Mouse (Mus musculus) small intestine, adult 2 months (tissue): ENCODE results near the gene Kcne3. TPM values are rescaled to one million over a fixed set of nuclear protein-coding genes. Genes with fewer than 3 reads are reported as not detected.

Source experiments
- H3K27ac ChIP-seq: fragments of 200-500 bp; 2 replicates; pipeline ENCODE4 v1.5.1; 2012; ENCODE audit warnings: low read depth, low read length, control low read depth, inconsistent platforms; ENCODE audit not compliant: insufficient read depth
- H3K27me3 ChIP-seq: fragments of 200-500 bp; 2 replicates; pipeline ENCODE4 v1.6.1; 2012; ENCODE audit warnings: mild to moderate bottlenecking, moderate library complexity, low read length, inconsistent platforms; ENCODE audit not compliant: control insufficient read depth, insufficient read depth
- H3K36me3 ChIP-seq: fragments of 200-500 bp; 2 replicates; pipeline ENCODE4 v1.6.1; 2012; ENCODE audit warnings: mild to moderate bottlenecking, low read length, control low read depth, inconsistent platforms; ENCODE audit not compliant: control insufficient read depth, insufficient read depth
- H3K4me1 ChIP-seq: fragments of 200-500 bp; 2 replicates; pipeline ENCODE4 v1.6.1; 2012; ENCODE audit warnings: low read length, inconsistent platforms, mixed read lengths; ENCODE audit not compliant: control insufficient read depth, insufficient read depth, insufficient read length
- H3K4me3 ChIP-seq: fragments of 200-500 bp; 2 replicates; pipeline ENCODE4 v1.5.1; 2012; ENCODE audit warnings: low read depth, mild to moderate bottlenecking, control low read depth, inconsistent platforms, low read length, moderate library complexity
- CTCF ChIP-seq: fragments of 200-500 bp; IDR thresholded peaks from 2 replicates; pipeline ENCODE4 v1.5.1; 2012; ENCODE audit warnings: low read depth, mild to moderate bottlenecking, control low read depth, inconsistent platforms, low read length, moderate library complexity, mixed read lengths; ENCODE audit not compliant: insufficient replicate concordance, insufficient read length; ENCODE audit errors: extremely low read depth
- POLR2A ChIP-seq: fragments of 200-500 bp; IDR thresholded peaks from 2 replicates; pipeline ENCODE4 v1.6.1; 2012; ENCODE audit warnings: low read depth, mild to moderate bottlenecking, control low read depth, inconsistent platforms, low read length, moderate library complexity
- WGBS: fragments of 180-500 bp; shearing (Covaris S2); methylation state at CpG from one replicate; pipeline ENCODE4 v1.1.7; 2018; 5-methylcytosine and 5-hydroxymethylcytosine counted together
- polyA plus RNA-seq: library from polyadenylated mRNA; depleted of rRNA; stranded (reverse); fragments of >200 nt; gene quantifications from 2 replicates; pipeline ENCODE4 v1.2.3, GENCODE M21; 2012

Kcne3 gene
- polyA plus RNA-seq, 1 experiment, result 94.9 TPM

DNA sequence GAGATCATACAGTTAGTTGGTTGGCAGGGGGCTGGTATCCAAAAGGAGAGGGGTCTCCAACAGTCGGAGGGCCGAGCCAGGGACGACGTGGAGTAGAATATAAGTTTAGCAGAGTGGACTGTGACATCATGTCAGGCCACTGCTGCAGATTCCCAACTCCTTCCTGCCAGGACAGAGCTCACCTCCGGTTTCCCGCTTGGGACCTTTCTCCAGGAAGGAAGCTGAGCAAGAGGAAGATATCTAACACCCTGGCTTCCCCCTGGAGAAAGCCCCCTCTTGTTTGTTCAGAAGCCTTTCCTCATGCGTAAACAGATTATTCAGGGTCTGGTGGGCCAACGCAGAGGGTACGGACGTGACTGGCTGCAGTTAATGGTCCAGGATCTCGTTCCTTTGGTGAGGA is 7.6 kb upstream of the Kcne3 start:
- Histone ChIP-seq H3K36me3 (no peaks in the 10 kb centered on the region), H3K27ac (no peak overlapping the region), H3K4me1 (peaks cover 3% of the 10 kb centered on the region; the same call in 1 of the 2 replicates), H3K27me3 (no peaks in the 10 kb centered on the region), H3K4me3 (no peak overlapping the region)
- no peak for TF ChIP-seq CTCF
- no peak for TF ChIP-seq POLR2A
- WGBS, result 81% methylated on average over 11 of the region's 11 CpGs

- 69% methylated on average over 4 of the region's 4 CpGs for WGBS
- Histone ChIP-seq H3K27me3 (no peaks in the 10 kb centered on the region), H3K27ac (no peak overlapping the region), H3K4me3 (no peak overlapping the region), H3K4me1 (peaks cover 3% of the 10 kb centered on the region; the same call in 1 of the 2 replicates), H3K36me3 (no peaks in the 10 kb centered on the region)
- TF ChIP-seq CTCF (no peak), POLR2A (no peak)
Observed at GRCm38 (mm10) chr7:100170756-100171155, 5.5 kb upstream of the Kcne3 start.

DNA sequence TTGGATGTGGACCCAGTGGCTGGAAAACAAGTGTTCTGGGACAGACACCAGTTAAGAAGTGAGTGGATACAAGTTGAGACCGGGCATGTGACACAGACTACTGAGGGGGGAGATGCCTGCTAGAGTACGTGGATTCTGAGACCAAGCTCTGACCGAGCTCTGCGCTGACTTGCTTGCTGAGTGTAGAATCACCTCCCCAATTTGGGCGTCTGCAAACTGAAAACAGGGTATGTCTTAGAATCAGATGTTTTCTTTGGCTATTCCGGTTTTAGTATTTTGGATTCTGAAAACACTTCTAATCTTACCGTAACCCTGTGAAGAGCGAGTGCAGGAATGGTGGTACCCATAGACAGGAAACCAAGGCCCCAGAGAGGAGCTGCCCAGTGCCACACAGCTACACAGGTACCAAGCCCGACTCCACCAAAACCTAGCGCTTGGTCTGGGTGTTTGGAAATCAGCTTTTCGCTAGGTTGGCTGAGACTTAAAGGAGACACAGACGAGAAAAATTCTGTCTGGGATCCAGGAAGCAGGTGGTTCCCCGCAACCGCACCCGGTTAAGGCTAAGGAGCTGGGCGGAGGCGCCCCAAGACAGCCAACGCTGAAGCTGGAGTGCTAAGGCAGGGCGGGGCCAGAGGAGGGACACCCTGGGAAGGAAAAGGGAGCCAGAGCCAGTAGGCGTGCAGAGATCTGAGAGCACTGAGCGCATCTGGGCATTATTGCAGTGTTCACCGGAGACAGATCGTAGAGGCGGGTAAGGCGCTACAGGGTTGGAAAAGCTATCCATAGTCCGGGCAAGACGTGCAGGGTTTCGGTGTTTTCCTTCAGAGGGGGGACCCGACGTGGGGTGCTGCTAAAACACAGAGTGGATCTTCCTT is 2.0 kb downstream of the Kcne3 start:
- H3K4me3 ChIP-seq, result peak overlapping the region; percentile 70
- H3K27me3 ChIP-seq, result no peaks in the 10 kb centered on the region
- WGBS, result 2% methylated on average over 30 of the region's 30 CpGs
- H3K27ac ChIP-seq, result peak overlapping the region; percentile 80
- H3K4me1 ChIP-seq, result peaks cover 3% of the 10 kb centered on the region; the same call in 1 of the 2 replicates
- peak; percentile 88 for TF ChIP-seq POLR2A
- no peak for TF ChIP-seq CTCF
- no peaks in the 10 kb centered on the region; the same call in 1 of the 2 replicates for H3K36me3 ChIP-seq

- Histone ChIP-seq H3K4me3 (peak overlapping the region; percentile 70), H3K4me1 (peaks cover 3% of the 10 kb centered on the region; the same call in 1 of the 2 replicates), H3K36me3 (no peaks in the 10 kb centered on the region; the same call in 1 of the 2 replicates), H3K27me3 (no peaks in the 10 kb centered on the region), H3K27ac (peak overlapping the region; percentile 80)
- WGBS, result 2% methylated on average over 15 of the region's 15 CpGs
- TF ChIP-seq POLR2A (no peak), CTCF (no peak)
Observed at GRCm38 (mm10) chr7:100178891-100179233, 2.6 kb downstream of the Kcne3 start.

- 21% methylated on average over 7 of the region's 7 CpGs for WGBS
- Histone ChIP-seq H3K27me3 (no peaks in the 10 kb centered on the region), H3K36me3 (peaks cover 4% of the 10 kb centered on the region; the same call in 1 of the 2 replicates), H3K4me1 (peaks cover 3% of the 10 kb centered on the region; the same call in 1 of the 2 replicates), H3K27ac (peak overlapping the region; percentile 80), H3K4me3 (peak overlapping the region; percentile 70)
- no peak for TF ChIP-seq CTCF
- TF ChIP-seq POLR2A, result no peak
Observed at GRCm38 (mm10) chr7:100179394-100179793, 3.1 kb downstream of the Kcne3 start.

DNA sequence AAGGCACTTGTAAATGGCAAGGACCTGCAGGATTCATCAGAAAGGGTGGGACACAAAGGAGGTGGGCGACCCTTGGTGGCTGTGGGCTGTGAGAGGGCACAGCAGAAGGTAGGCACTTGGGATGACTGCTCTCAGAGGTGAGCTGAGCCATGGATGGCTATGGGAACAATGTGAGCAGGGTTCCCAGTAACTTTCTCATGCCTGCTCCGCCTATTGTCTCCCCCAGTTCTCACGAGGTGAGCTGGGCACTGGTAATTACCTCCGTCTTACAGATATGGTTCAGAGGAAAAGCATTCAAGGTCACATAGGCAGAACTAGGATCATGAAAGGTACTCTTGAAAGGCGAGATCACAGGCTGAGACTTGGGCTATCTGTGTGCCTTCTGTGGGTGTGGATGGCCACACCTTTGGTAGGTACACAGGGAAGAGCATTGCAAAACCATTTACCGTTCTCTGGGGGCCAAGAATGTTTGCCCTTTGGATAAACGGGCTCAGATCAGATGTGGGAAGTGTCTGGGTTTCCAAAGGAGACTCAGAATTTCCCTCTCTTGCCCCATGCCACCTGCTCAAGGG is 3.6 kb downstream of the Kcne3 start:
- TF ChIP-seq POLR2A (no peak), CTCF (no peak)
- Histone ChIP-seq H3K27ac (peak overlapping the region; percentile 80), H3K36me3 (peaks cover 6% of the 10 kb centered on the region; the same call in 1 of the 2 replicates), H3K4me3 (peak overlapping the region; percentile 61), H3K27me3 (no peaks in the 10 kb centered on the region), H3K4me1 (peaks cover 3% of the 10 kb centered on the region; the same call in 1 of the 2 replicates)
- 31% methylated on average over 7 of the region's 7 CpGs for WGBS

DNA sequence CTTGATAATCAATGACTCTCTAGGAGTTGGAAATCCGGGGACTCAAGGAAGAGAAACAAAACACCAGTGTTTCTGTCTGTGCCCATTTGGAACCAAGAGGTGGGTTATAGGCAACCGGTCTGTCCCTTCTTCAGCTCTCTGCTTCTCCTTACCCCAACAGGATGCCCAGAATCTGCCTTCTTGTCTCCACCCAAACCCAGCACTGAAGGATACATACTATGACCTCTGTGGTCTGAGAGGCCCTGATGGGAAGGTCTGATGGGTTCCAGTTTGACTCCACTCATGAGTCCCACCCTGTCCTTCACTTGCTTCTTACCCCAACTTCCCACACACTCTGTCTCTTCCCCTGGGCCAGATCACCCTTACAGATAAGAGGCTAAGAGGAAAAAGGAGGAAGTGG is 4.9 kb downstream of the Kcne3 start:
- H3K36me3 ChIP-seq, result peaks cover 10% of the 10 kb centered on the region; the same call in 1 of the 2 replicates
- no peaks in the 10 kb centered on the region for H3K27me3 ChIP-seq
- TF ChIP-seq CTCF (no peak), POLR2A (no peak)
- 36% methylated on average over 2 of the region's 2 CpGs for WGBS
- 0 out of 2 replicates have a peak overlapping the region, but pooled peaks have one; percentile 5 for H3K4me3 ChIP-seq
- H3K4me1 ChIP-seq, result peaks cover 3% of the 10 kb centered on the region; the same call in 1 of the 2 replicates
- peak overlapping the region; percentile 62 for H3K27ac ChIP-seq
